Mouse (Mus musculus) erythroblast, embryonic 14.5 days (primary cell): ENCODE results near the gene Kif6.

Source experiments
- GATA1 ChIP-seq: IDR thresholded peaks from 2 replicates; pipeline ENCODE4 v1.6.1; 2012; ENCODE audit warnings: low read length, inconsistent platforms, mixed read lengths
- TAL1 ChIP-seq: IDR thresholded peaks from 3 replicates; pipeline ENCODE4 v1.6.1; 2012; ENCODE audit warnings: low read length, inconsistent platforms, mixed read lengths

- no peak for TF ChIP-seq TAL1
- TF ChIP-seq GATA1, result no peak
Measured at GRCm38 (mm10) chr17:49799168-49799567, 184.2 kb downstream of the Kif6 start.
